Mouse (Mus musculus): ENCODE results near the gene Tnr. TPM values are rescaled to one million over a fixed set of nuclear protein-coding genes. Genes with fewer than 3 reads are reported as not detected.
"Not testable (repeated sequence)": the region's sequence is repeated elsewhere in the genome, so short reads cannot be mapped to it uniquely, and the experiment has no call there.

The Tnr gene
- polyA plus RNA-seq, 1 experiment from 2014 or later = 2.0 TPM

DNA sequence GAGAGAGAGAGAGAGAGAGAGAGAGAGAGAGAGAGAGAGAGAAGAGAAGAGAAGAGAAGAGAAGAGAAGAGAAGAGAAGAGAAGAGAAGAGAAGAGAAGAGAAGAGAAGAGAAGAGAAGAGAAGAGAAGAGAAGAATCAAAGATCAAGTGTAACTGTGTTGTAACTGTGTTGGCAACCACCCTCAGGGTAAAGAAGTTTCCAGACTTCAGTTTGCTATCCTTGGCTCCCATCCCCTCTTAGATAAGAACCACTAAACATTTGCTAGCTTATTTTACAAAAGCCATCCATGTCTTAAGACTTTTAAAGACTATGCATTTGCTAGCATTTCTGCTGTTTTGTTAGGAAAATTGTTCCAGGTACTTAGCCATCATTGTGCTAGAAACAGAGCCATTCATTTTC is 442.7 kb downstream of the Tnr start:
- not testable (repeated sequence) for ATAC-seq (ENCODE audit: low FRiP score, low read depth); H3K9me3 ChIP-seq; H3K27me3 ChIP-seq (replicated peaks); H3K4me2 ChIP-seq (replicated peaks); H3K4me1 ChIP-seq; H3K36me3 ChIP-seq; H3K27ac ChIP-seq; H3K9ac ChIP-seq; H3K4me3 ChIP-seq

DNA sequence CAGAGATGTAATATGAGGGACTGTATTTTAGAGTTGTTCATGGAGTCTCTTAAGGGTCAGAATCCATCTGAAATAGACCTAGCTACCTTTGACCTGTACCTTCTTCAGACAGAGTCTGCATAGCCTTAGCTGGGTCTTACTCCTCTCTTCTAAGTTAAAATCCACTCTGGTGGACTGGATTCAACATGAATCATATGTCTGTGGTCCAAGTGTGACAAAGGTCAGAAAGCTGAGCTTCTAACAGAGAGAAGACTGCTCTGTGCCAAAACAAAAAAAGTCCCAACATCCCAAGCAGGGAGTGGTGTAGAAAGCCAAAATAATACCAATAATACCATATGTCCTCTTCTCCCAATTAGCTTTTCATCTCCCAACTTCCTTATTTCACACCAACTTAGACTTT is 444.8 kb downstream of the Tnr start:
- H3K27ac ChIP-seq = no peak overlapping the region
- no peak overlapping the region for H3K4me2 ChIP-seq (replicated peaks)
- no peaks in the 10 kb centered on the region for H3K27me3 ChIP-seq (replicated peaks)
- H3K4me3 ChIP-seq = no peak overlapping the region
- H3K9ac ChIP-seq = no peak overlapping the region
- H3K4me1 ChIP-seq = no peaks in the 10 kb centered on the region
- no peaks in the 10 kb centered on the region for H3K36me3 ChIP-seq
- no peaks in the 10 kb centered on the region for H3K9me3 ChIP-seq
- no peak for ATAC-seq (ENCODE audit: low FRiP score, low read depth)

DNA sequence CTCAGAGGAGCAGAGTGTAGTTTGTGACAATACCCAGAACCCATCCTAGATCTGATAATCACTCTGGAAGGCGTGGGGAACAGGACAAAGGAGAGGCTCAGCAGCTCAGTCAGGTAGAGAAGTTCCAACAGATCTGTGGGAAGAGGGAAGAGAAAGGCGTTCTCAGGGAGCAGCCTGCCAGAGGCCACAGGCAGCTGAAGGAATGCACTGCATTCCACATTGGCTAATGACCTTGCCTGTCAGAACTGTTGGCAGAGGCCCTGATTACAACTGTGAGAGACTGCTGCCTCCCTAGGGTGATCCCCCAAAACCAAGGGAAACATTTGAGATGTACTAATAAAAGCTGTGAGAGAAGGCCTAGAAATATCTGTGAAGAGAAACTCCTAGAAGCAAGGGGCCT is 454.2 kb downstream of the Tnr start:
- no peak overlapping the region for H3K4me2 ChIP-seq (replicated peaks)
- H3K4me1 ChIP-seq = no peaks in the 10 kb centered on the region
- H3K9ac ChIP-seq = no peak overlapping the region
- no peak overlapping the region for H3K4me3 ChIP-seq
- H3K9me3 ChIP-seq = no peaks in the 10 kb centered on the region
- no peak overlapping the region for H3K27ac ChIP-seq
- 60% methylated on average over 2 of the region's 2 CpGs for WGBS
- ATAC-seq (ENCODE audit: low FRiP score, low read depth) = no peak
- H3K27me3 ChIP-seq (replicated peaks) = no peaks in the 10 kb centered on the region
- H3K36me3 ChIP-seq = no peaks in the 10 kb centered on the region

DNA sequence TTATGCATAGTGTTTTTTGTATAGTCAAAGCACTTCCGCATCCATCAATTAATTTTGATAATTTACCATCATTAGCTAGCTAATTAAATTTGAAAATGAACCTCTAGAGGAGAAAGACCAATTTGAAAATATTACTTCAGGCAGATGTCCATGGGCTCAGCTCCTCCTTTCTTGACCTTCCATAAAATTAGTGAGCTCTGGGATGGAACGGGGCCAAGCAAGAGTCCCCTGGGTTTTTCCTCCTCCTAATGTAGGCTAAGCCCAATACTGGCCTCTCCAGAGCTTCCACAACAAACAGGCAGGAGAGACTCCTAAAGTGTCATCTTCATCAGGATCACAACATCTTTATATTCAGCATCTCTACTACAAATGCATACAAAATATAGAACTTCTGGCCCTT is 455.5 kb downstream of the Tnr start:
- Histone ChIP-seq H3K4me2 (replicated peaks) (no peak overlapping the region), H3K4me1 (no peaks in the 10 kb centered on the region), H3K9me3 (no peaks in the 10 kb centered on the region), H3K4me3 (no peak overlapping the region), H3K27ac (no peak overlapping the region), H3K27me3 (replicated peaks) (no peaks in the 10 kb centered on the region), H3K9ac (no peak overlapping the region), H3K36me3 (no peaks in the 10 kb centered on the region)
- 78% methylated on average over 2 of the region's 2 CpGs for WGBS
- no peak for ATAC-seq (ENCODE audit: low FRiP score, low read depth)

DNA sequence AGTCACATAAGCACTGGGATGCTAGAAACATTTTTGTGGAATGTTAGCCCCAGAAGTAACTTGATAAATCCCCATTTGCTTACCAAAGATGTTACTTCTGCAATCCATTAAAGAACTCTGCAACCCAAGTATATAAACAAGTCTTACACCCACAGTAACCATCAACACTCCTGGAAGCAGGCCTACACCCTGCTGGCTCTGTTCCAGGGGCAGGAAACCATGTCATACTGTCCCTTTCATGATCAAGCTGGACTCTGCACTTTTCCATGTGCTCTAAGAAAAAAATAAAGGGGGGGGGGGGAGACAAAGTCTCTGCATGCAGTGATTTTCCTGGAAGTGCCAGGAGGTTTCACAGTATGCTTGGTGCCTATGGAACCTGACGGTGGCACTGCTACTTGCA is 456.8 kb downstream of the Tnr start:
- no peaks in the 10 kb centered on the region for H3K27me3 ChIP-seq (replicated peaks)
- no peaks in the 10 kb centered on the region for H3K36me3 ChIP-seq
- no peak overlapping the region for H3K4me3 ChIP-seq
- no peak overlapping the region for H3K4me2 ChIP-seq (replicated peaks)
- H3K9ac ChIP-seq = no peak overlapping the region
- WGBS = 89% methylated on average over 1 of the region's 1 CpGs
- no peaks in the 10 kb centered on the region for H3K9me3 ChIP-seq
- no peaks in the 10 kb centered on the region for H3K4me1 ChIP-seq
- no peak for ATAC-seq (ENCODE audit: low FRiP score, low read depth)
- H3K27ac ChIP-seq = no peak overlapping the region

Measured in neural tube, embryonic 12.5 days (tissue).